Mouse (Mus musculus): ENCODE results near the gene Iqgap1. TPM values are rescaled to one million over a fixed set of nuclear protein-coding genes. Genes with fewer than 3 reads are reported as not detected.

Iqgap1 gene
- polyA plus RNA-seq (2012; rRNA removed), result 4.6 and 5.5 TPM in 2 replicates
- 11.2 and 11.6 TPM in 2 replicates for polyA plus RNA-seq (2014; fragmentation: Nextera tagmentation; extraction: Ambion mirVana)

GRCm38 (mm10) chr7:80825843-80826403, at the start of gene Iqgap1:
TSS of gene Iqgap1 (minus strand) at chr7:80825974.
- Histone ChIP-seq H3K27me3 (ENCODE audit: control insufficient read depth, insufficient read depth, low read length) (no peaks in the 10 kb centered on the region), H3K9ac (replicated peaks) (no peak within 1 kb of the TSS), H3K9me3 (ENCODE audit: control insufficient read depth, low read length) (no peaks in the 10 kb centered on the region), H3K4me2 (ENCODE audit: low read depth) (no peak within 1 kb of the TSS), H3K4me3 (ENCODE audit: insufficient read depth in 1 of 2, low read depth in 2 of 2, low read length in 2 of 2) (no peak within 1 kb of the TSS), H3K36me3 (replicated peaks; ENCODE audit: control insufficient read depth, insufficient read depth, low read depth) (no peaks in the 10 kb centered on the region), H3K4me1 (replicated peaks; ENCODE audit: control insufficient read depth in 2 of 2, insufficient read depth in 2 of 2, low read length in 1 of 2) (peaks cover 8 to 11% of the 10 kb centered on the region in 2 experiments), H3K27ac (no peak within 1 kb of the TSS)
- 69% methylated on average over 11 of the region's 11 CpGs for WGBS (ENCODE audit: insufficient replicate concordance)
- ATAC-seq (ENCODE audit: insufficient read depth) (no peak), DNase-seq (ENCODE audit: low read depth in 3 of 3, low spot score in 3 of 3) (no peak)
- no peak for TF ChIP-seq CTCF (IDR thresholded peaks at IDR 0.05; ENCODE audit: low read depth)

- no peaks in the 10 kb centered on the region for H3K9me3 ChIP-seq (ENCODE audit: control insufficient read depth, low read length)
- ATAC-seq (ENCODE audit: insufficient read depth) (no peak), DNase-seq (ENCODE audit: low read depth in 3 of 3, low spot score in 3 of 3) (no peak)
- H3K27me3 ChIP-seq (ENCODE audit: control insufficient read depth, insufficient read depth, low read length), result no peaks in the 10 kb centered on the region
- no peak overlapping the region for H3K4me2 ChIP-seq (ENCODE audit: low read depth)
- H3K4me1 ChIP-seq (replicated peaks; ENCODE audit: control insufficient read depth in 2 of 2, insufficient read depth in 2 of 2, low read length in 1 of 2), result no peaks in the 10 kb centered on the region
- WGBS (ENCODE audit: insufficient replicate concordance), result 71% methylated on average over 2 of the region's 2 CpGs
- H3K27ac ChIP-seq, result no peak overlapping the region
- no peak overlapping the region for H3K9ac ChIP-seq (replicated peaks)
- no peak overlapping the region for H3K4me3 ChIP-seq (ENCODE audit: insufficient read depth in 1 of 2, low read depth in 2 of 2, low read length in 2 of 2)
- no peaks in the 10 kb centered on the region for H3K36me3 ChIP-seq (replicated peaks; ENCODE audit: control insufficient read depth, insufficient read depth, low read depth)
- TF ChIP-seq CTCF (IDR thresholded peaks at IDR 0.05; ENCODE audit: low read depth), result 0 out of 2 replicates have a peak, but pooled peaks have one; percentile 8
- no peak for TF ChIP-seq EP300 (IDR thresholded peaks at IDR 0.05; ENCODE audit: low read depth)
These were observed 47.9 kb upstream of the Iqgap1 start for GRCm38 (mm10) chr7:80873631-80874030.

- H3K9ac ChIP-seq (replicated peaks), result no peak overlapping the region
- no peaks in the 10 kb centered on the region for H3K4me1 ChIP-seq (replicated peaks; ENCODE audit: control insufficient read depth in 2 of 2, insufficient read depth in 2 of 2, low read length in 1 of 2)
- H3K9me3 ChIP-seq (ENCODE audit: control insufficient read depth, low read length), result no peaks in the 10 kb centered on the region
- ATAC-seq (ENCODE audit: insufficient read depth) (no peak), DNase-seq (ENCODE audit: low read depth in 3 of 3, low spot score in 3 of 3) (no peak)
- H3K36me3 ChIP-seq (replicated peaks; ENCODE audit: control insufficient read depth, insufficient read depth, low read depth), result no peaks in the 10 kb centered on the region
- no peak overlapping the region for H3K4me2 ChIP-seq (ENCODE audit: low read depth)
- no peak overlapping the region for H3K27ac ChIP-seq
- 39% methylated on average over 5 of the region's 5 CpGs for WGBS (ENCODE audit: insufficient replicate concordance)
- TF ChIP-seq CTCF (IDR thresholded peaks at IDR 0.05; ENCODE audit: low read depth) (no peak), EP300 (IDR thresholded peaks at IDR 0.05; ENCODE audit: low read depth) (no peak)
- no peaks in the 10 kb centered on the region for H3K27me3 ChIP-seq (ENCODE audit: control insufficient read depth, insufficient read depth, low read length)
- H3K4me3 ChIP-seq (ENCODE audit: insufficient read depth in 1 of 2, low read depth in 2 of 2, low read length in 2 of 2), result no peak overlapping the region
These were observed 47.3 kb upstream of the Iqgap1 start for GRCm38 (mm10) chr7:80873038-80873437.

- H3K9ac ChIP-seq (replicated peaks), result no peak overlapping the region
- no peak for TF ChIP-seq CTCF (IDR thresholded peaks at IDR 0.05; ENCODE audit: low read depth)
- TF ChIP-seq EP300 (IDR thresholded peaks at IDR 0.05; ENCODE audit: low read depth), result no peak
- no peak overlapping the region for H3K4me2 ChIP-seq (ENCODE audit: low read depth)
- no peak overlapping the region for H3K27ac ChIP-seq
- ATAC-seq (ENCODE audit: insufficient read depth) (no peak), DNase-seq (ENCODE audit: low read depth in 3 of 3, low spot score in 3 of 3) (no peak)
- WGBS (ENCODE audit: insufficient replicate concordance), result 71% methylated on average over 2 of the region's 2 CpGs
- H3K4me3 ChIP-seq (ENCODE audit: insufficient read depth in 1 of 2, low read depth in 2 of 2, low read length in 2 of 2), result no peak overlapping the region
- H3K4me1 ChIP-seq (replicated peaks; ENCODE audit: control insufficient read depth in 2 of 2, insufficient read depth in 2 of 2, low read length in 1 of 2), result peaks cover 2 to 15% of the 10 kb centered on the region in 2 experiments; a peak in 3 of 4 replicates
- H3K9me3 ChIP-seq (ENCODE audit: control insufficient read depth, low read length), result no peaks in the 10 kb centered on the region
- H3K27me3 ChIP-seq (ENCODE audit: control insufficient read depth, insufficient read depth, low read length), result no peaks in the 10 kb centered on the region
- H3K36me3 ChIP-seq (replicated peaks; ENCODE audit: control insufficient read depth, insufficient read depth, low read depth), result no peaks in the 10 kb centered on the region
These were observed 42.9 kb upstream of the Iqgap1 start for GRCm38 (mm10) chr7:80868686-80869085.

GRCm38 (mm10) chr7:80866514-80867147, 40.9 kb upstream of the Iqgap1 start:
- WGBS (ENCODE audit: insufficient replicate concordance), result 41% methylated on average over 7 of the region's 7 CpGs
- H3K27ac ChIP-seq, result no peak overlapping the region
- H3K9me3 ChIP-seq (ENCODE audit: control insufficient read depth, low read length), result no peaks in the 10 kb centered on the region
- ATAC-seq (ENCODE audit: insufficient read depth), result no peak
- H3K36me3 ChIP-seq (replicated peaks; ENCODE audit: control insufficient read depth, insufficient read depth, low read depth), result no peaks in the 10 kb centered on the region
- H3K4me2 ChIP-seq (ENCODE audit: low read depth), result no peak overlapping the region
- H3K4me1 ChIP-seq (replicated peaks; ENCODE audit: control insufficient read depth in 2 of 2, insufficient read depth in 2 of 2, low read length in 1 of 2), result peaks cover 2 to 18% of the 10 kb centered on the region in 2 experiments; a peak in 3 of 4 replicates
- H3K4me3 ChIP-seq (ENCODE audit: insufficient read depth in 1 of 2, low read depth in 2 of 2, low read length in 2 of 2), result no peak overlapping the region
- TF ChIP-seq EP300 (IDR thresholded peaks at IDR 0.05; ENCODE audit: low read depth) (no peak), CTCF (IDR thresholded peaks at IDR 0.05; ENCODE audit: low read depth) (no peak)
- no peaks in the 10 kb centered on the region for H3K27me3 ChIP-seq (ENCODE audit: control insufficient read depth, insufficient read depth, low read length)
- DNase-seq (ENCODE audit: low read depth in 3 of 3, low spot score in 3 of 3), result no peak
- H3K9ac ChIP-seq (replicated peaks), result no peak overlapping the region

Data from liver, embryonic 14.5 days (tissue).